Mouse (Mus musculus): ENCODE measurements around the gene Tst.

Gene Tst

GRCm38 (mm10) chr15:78429871-78430622, 24.3 kb upstream of the Tst start:
- no peak for DNase-seq

DNA sequence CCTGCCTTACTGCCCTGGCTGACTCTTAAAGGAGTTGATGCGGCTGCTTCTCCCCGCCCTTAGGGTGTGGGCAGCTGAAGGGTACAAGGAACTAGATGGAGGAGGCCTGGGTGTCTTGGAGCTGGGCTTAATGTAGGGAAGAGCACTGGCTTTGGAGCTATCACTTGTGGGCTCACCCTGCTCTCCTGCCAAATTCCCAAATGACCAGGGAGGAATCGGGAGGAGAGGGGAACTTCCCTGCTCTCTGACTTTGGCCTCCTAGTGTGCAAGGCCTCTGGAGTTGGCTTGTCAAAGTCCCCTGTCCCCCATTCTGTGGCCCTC, 23.4 kb upstream of the Tst start:
- no peak for DNase-seq

- peak; percentile 80 for DNase-seq
These were observed 22.9 kb upstream of the Tst start, which contains the start of gene Kctd17 for GRCm38 (mm10) chr15:78428391-78429138. Gene Kctd17, plus strand, starts transcription at chr15:78428564.

DNA sequence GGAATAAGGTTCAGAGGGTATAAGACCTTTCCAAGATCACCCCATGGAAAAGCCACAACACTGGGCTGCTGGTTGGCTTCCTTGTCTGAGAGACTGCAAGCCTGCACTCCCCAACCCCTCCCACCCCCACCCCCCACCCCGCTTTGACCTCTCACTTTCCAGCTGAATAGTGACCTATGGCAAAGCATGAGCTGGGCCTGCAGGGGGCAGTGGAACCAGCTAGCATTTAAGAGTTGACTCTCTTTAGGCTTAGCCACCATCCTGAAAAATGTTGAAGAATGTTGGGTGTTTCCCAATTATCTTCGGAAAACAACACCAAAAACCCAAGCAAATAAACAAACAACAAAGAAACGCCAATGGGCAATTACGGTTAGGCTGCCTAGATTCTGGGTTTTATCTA, 19.5 kb upstream of the Tst start:
- no peak for DNase-seq

DNA sequence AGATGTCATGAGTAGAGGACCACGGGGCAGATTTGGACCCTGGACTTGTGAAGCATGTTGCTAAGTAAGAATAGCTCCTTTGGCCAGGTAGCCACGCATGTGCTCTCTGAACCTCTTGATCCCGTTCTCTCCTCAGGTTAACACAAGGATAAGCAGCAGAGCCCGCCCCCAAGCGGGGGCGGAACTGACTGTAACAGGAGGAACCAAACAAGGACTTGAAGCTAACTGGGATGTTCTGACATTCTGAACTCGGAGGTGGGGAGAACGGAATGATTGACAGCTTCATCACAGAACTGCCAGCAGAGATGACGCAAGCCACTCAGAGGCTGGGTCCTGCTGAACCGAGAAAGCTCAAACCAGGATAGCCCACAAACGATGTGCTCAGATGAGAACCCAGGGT, 18.8 kb upstream of the Tst start:
- no peak for DNase-seq

DNA sequence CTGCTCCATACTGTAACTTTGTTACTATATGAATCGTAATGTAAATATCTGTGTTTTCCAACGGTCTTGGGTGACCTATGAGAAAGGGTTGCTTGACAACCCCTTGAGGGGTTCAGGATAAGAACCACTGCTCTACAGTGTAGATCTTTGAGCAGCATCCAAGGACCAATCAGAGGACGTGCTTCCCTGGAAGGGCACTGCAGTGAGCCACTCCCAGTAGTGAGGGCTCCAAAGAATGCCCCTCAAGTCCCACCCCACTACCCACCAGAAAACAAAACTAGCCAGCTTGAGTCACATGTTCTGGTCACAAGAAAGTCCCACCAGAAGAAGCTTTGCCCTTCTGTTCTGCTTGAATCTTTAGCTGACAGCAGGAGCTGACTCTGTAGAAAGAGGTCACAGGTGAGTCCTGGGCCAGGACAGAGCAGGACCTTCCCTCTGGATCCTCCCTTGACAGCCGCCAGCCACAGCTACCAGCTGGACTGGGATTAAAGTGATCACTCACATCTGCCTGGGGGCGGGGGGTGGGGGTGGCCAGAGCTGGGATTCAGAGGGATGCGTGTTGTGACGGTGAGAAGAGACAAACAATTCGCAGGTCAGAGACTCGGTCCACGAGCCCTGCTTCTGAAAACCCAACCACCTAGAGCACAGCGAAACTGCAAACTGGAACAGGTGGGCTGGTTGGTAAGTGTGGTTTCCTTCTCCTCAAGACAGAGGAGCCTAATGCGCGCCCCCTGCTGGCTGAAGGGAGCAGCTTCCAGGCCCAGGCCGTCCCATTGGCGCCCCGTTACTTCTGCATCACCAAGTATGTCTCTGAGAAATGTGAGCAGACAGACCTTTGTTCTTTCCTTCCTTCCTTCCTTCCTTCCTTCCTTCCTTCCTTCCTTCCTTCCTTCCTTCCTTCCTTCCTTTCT, 16.6 kb upstream of the Tst start:
- peak; percentile 89 for DNase-seq

GRCm38 (mm10) chr15:78420395-78420794, 14.7 kb upstream of the Tst start:
- no peak for DNase-seq

DNA sequence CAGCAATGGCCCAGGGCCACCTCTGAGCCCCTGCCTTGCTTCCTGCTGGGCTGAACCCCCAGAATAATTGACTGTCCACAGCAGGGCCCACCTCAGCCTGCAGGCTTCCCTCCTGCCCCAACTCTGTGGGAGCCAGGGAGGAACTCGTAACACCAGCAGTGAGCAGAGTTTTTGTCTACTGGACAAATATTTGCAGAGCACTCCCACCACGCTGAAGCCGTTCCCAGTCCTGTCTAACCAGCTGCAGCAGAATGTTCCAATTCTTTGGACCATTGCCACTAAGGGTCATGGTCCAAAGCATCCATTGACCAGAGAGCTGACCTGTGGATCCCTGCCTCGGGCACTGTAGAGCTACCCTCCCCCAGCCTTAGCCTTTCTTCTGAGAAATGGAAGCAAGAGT, 11.2 kb upstream of the Tst start:
- DNase-seq = no peak

DNA sequence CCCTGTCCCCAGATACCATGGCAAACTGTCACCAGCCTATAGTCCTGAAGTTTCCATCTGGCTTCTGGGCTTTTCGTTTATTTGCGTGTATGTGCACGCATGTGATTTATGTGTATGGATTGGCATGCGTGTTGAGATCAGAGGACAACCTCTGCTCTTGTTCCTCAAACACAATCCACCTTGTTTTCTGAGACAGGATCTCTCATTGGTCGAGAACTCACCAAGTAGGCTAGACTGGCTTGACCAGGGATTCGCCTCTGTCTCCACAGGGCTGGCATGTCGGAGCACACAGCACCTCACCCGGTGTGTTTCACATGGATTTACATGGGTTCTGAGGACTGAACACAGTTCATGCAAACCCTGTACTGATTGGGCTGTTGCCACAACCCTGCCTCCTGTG, 8.4 kb upstream of the Tst start:
- DNase-seq = no peak

GRCm38 (mm10) chr15:78413719-78414117, 8.0 kb upstream of the Tst start:
- no peak for DNase-seq

DNA sequence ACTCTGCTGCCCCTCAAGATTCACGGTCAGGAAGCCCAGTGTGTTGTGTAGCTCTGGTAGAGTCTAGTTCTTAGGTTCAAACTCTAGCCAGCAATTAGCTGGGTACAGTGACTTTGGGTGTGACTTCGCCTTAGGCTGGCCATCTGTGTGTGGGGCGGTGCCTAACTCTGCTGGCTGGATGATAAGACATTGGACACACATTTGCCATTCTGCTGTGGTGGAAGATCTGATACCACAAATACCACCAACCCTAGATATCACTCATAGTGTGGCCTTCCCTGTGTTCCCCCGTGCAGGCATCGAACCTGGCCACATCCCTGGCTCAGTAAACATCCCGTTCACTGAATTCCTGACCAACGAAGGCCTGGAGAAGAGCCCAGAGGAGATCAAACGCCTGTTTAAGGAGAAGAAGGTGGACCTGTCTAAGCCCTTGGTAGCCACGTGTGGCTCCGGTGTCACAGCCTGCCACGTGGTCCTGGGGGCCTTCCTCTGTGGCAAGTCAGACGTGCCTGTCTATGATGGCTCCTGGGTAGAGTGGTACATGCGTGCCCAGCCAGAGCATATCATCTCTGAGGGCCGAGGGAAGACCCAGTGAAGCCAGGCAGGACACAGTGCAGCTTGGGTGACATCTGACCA, 7.5 kb upstream of the Tst start:
- DNase-seq = no peak

GRCm38 (mm10) chr15:78409570-78410052, 3.9 kb upstream of the Tst start:
- DNase-seq = no peak

- DNase-seq = peak; percentile 81
These were observed 707 bp upstream of the Tst start, which contains the start of gene Mpst for GRCm38 (mm10) chr15:78406293-78406934. Gene Mpst, plus strand, starts transcription at chr15:78406416.

DNA sequence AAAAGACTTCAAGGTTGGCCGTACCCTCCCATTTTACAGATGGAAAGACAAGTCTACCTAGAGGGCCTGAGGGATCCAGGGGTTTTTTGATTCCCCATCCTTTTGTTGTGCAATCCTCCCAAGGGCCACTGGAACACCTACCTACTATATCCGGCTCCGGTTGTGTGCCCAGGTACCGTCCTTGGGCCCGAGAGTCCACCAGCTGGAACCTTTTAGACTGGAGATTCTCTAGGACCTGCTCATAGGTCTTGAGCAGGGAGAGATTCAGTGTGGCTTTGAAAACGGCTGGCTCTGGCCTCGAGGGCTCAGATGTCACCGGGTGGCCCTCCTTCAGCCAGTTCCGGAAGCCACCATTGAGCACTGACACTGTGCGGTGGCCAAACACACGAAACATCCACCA, 609 bp downstream of the Tst start:
- DNase-seq = no peak

GRCm38 (mm10) chr15:78403896-78404295, 1.8 kb downstream of the Tst start:
- DNase-seq = no peak

DNA sequence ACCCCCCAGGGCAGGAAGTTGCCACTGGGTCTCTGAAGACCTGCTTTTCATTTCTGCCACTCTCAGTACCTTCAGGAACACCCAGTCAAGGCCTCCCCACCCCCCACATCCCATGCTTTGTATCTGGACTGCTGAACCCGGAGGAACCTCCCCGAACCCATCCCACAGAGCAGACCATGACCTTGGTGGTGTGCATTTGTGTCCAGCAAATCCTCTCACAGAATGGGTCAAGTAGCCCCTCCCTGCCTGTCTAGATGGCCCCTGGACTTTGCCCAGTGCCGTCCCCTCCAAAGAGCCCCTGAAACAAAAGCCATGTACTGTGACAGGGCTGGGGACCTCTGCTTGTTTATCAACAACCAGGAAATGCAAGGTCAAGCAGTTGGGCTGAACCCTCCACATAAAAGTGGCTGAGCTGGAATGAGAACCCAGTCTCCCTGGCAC, 2.4 kb downstream of the Tst start:
- no peak for DNase-seq

DNA sequence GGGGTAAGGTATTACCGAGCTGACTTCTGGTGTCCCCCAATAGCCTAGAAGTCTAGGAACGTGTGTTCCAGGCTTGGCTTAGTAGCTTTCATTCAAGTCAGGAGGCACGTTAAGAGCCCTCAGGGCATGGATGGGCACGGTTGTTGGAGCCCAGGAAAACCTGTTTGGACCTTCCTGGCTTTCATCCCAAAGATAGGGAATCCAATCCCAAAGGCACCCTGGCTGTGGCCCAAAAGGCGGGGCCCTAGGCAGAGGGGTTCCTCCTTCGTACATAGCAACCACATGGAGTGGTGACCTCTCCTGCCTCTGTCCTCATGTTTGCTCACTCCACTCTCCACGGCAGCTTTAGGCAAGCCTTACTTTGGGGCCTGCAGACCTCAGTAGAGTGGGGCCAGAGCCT, 3.3 kb downstream of the Tst start:
- DNase-seq = no peak

GRCm38 (mm10) chr15:78401921-78402320, 3.8 kb downstream of the Tst start:
- DNase-seq = peak; percentile 54

DNA sequence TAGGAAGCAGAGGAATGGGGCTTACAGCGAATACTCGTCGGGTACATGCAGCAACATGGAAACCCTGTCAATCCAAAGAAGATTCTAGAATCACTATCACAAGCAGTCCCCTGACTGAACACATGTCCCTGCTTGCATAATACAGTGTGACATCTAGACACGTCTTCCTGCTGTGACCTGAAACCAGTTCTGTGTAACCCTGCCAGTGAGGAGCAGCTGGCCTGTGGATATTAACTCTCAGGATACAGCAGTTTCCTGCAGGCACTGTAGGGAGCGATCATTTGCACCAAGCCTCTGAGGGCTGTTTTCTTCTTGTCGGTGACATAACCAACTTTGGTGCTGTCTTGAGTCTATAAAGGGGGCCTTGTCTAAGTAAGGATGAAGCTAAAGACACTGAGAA, 4.4 kb downstream of the Tst start:
- no peak for DNase-seq

DNA sequence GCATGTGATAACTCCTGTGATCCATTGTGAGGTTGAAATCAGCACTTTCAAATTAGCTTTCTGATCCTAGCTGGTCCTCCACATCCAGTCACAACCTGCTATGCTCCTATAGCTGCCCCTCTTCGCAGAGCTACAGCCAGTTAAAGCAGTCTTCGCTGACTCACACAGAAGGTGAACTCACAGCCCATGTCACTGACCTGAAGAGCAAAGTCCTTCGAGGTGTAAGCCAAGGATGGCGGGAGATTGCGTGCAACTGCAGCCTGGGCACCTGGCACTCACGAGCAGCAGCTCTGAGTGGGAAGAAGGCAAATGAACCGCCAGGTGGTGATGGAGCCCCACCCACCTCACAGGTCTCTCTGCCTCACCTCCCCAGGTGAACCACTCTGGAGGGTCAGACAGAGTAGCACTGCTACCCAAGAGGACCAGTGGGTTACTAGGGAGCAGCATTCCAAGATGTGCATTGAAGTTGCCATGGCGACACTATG, 10.2 kb downstream of the Tst start, which contains the start of gene Tex33:
Tex33 (minus strand) TSS at position 435 of the 485 bp plus-strand sequence.
- DNase-seq = no peak

DNA sequence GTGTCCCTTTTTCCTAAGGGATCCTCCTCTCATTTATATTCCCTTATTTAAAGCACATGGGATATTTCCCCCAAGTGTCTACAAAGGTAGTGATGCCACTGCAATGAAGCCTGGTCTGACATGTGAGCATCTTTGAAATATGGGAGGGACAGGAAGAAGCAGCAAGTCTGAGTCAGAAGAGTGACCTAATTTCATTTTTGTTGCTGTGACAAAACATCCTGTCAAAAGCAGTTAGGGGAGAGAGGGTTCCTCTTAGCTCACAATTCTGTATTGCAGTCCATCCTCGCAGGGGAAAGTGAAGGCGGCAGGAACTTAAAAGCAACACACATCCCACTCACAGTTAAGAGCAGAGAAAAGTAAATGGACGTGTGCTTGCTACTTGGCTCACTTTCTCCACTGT, 14.9 kb downstream of the Tst start:
- DNase-seq = no peak

DNA sequence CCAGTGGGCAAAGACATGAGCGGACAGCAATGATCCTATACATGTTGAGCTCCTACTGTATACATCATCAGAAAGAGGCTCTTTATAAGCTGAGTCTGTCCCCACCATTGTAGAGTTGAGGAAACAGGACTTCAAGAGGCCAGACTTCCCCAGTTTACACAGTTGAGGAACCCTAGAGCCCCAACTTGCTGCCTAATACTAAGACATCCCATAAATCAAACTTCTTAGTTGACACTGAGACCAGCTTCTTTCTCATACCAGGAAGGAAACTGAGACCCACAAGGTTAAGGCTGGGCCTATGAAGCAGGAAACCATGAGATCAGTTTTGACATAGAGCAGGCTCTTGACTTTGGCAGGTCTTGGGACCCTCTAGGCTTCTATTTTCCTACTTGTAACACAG, 20.1 kb downstream of the Tst start:
- no peak for DNase-seq
